Mouse (Mus musculus) bone marrow, adult 2 months (tissue): ENCODE results near the gene Sbno1.

ENCODE experiments used
- CTCF ChIP-seq: fragments of 200-500 bp; IDR thresholded peaks from 2 replicates; pipeline ENCODE4 v1.5.1; 2011; ENCODE audit warnings: low read length, control low read depth; ENCODE audit not compliant: control insufficient read depth, insufficient read depth
- POLR2A ChIP-seq: fragments of 200-500 bp; IDR thresholded peaks from 2 replicates; pipeline ENCODE4 v1.6.1; 2011; ENCODE audit warnings: low read depth, mild to moderate bottlenecking, control low read depth, low read length, borderline replicate concordance; ENCODE audit not compliant: control insufficient read depth

- TF ChIP-seq CTCF (no peak), POLR2A (no peak)
Observed at GRCm38 (mm10) chr5:124467766-124468165, 42.0 kb upstream of the Sbno1 start.
